Mouse (Mus musculus) layer of hippocampus, adult 2 months (tissue): ENCODE results near the gene Slc24a3. TPM values are rescaled to one million over a fixed set of nuclear protein-coding genes. Genes with fewer than 3 reads are reported as not detected.

Experiments
- DNase-seq, 2 experiments: peaks; one replicate each; pipeline ENCODE4 v3.0.0; 2022; ENCODE audit warnings: low spot score in 2 of 2
- H3K27ac ChIP-seq: fragments of 200-600 bp; 2 replicates; pipeline ENCODE4 v1.8.1; 2022
- H3K4me3 ChIP-seq: fragments of 200-600 bp; 2 replicates; pipeline ENCODE4 v1.8.1; 2022; ENCODE audit warnings: mild to moderate bottlenecking
- CTCF ChIP-seq: fragments of 200-600 bp; conservative IDR thresholded peaks from 2 replicates; pipeline ENCODE4 v1.8.1; 2022; ENCODE audit warnings: antibody characterized with exemption, mild to moderate bottlenecking, moderate library complexity
- total RNA-seq, 2 experiments: library from RNA; stranded (reverse); gene quantifications; 2 replicates each; pipeline ENCODE4 v1.2.3; 2021

Slc24a3 gene
- total RNA-seq, 2 experiments from 2014 or later, result 173 to 191 TPM

- Histone ChIP-seq H3K4me3 (no peak overlapping the region), H3K27ac (no peak overlapping the region)
- TF ChIP-seq CTCF, result no peak
- DNase-seq, result no peak
Observed at GRCm38 (mm10) chr2:145363604-145364003, 196.1 kb downstream of the Slc24a3 start.

GRCm38 (mm10) chr2:145368701-145369100 lies 201.1 kb downstream of the Slc24a3 start:
- TF ChIP-seq CTCF, result no peak
- Histone ChIP-seq H3K27ac (no peak overlapping the region), H3K4me3 (no peak overlapping the region)
- no peak for DNase-seq

- Histone ChIP-seq H3K27ac (no peak overlapping the region), H3K4me3 (no peak overlapping the region)
- DNase-seq, result no peak
- no peak for TF ChIP-seq CTCF
Observed at GRCm38 (mm10) chr2:145370795-145371194, 203.2 kb downstream of the Slc24a3 start.

GRCm38 (mm10) chr2:145373803-145374202 lies 206.2 kb downstream of the Slc24a3 start:
- no peak for DNase-seq
- no peak for TF ChIP-seq CTCF
- Histone ChIP-seq H3K27ac (no peak overlapping the region), H3K4me3 (no peak overlapping the region)

- TF ChIP-seq CTCF, result no peak
- Histone ChIP-seq H3K4me3 (no peak overlapping the region), H3K27ac (peak overlapping the region; percentile 43; the same call in 1 of the 2 replicates)
- DNase-seq, result peak; percentile 25 to 44
Observed at GRCm38 (mm10) chr2:145382908-145383770, 215.6 kb downstream of the Slc24a3 start.

GRCm38 (mm10) chr2:145384221-145384620 lies 216.7 kb downstream of the Slc24a3 start:
- Histone ChIP-seq H3K27ac (no peak overlapping the region), H3K4me3 (no peak overlapping the region)
- TF ChIP-seq CTCF, result no peak
- no peak for DNase-seq

- no peak overlapping the region for H3K27ac ChIP-seq
Observed at GRCm38 (mm10) chr2:145385220-145385619, 217.7 kb downstream of the Slc24a3 start.

GRCm38 (mm10) chr2:145385773-145386172 lies 218.2 kb downstream of the Slc24a3 start:
- no peak for DNase-seq
- Histone ChIP-seq H3K4me3 (no peak overlapping the region), H3K27ac (no peak overlapping the region)
- TF ChIP-seq CTCF, result no peak

More at GRCm38 (mm10) chr2:145385220-145385619, 217.7 kb downstream of the Slc24a3 start:
- no peak for DNase-seq
- no peak for TF ChIP-seq CTCF
- no peak overlapping the region for H3K4me3 ChIP-seq

GRCm38 (mm10) chr2:145395804-145396203 lies 228.2 kb downstream of the Slc24a3 start:
- H3K4me3 ChIP-seq, result no peak overlapping the region
- DNase-seq, result no peak
- no peak for TF ChIP-seq CTCF
- H3K27ac ChIP-seq, result no peak overlapping the region

GRCm38 (mm10) chr2:145396579-145396978 lies 229.0 kb downstream of the Slc24a3 start:
- Histone ChIP-seq H3K27ac (no peak overlapping the region), H3K4me3 (no peak overlapping the region)
- DNase-seq, result no peak
- TF ChIP-seq CTCF, result no peak

- H3K27ac ChIP-seq, result no peak overlapping the region
- TF ChIP-seq CTCF, result no peak
- H3K4me3 ChIP-seq, result no peak overlapping the region
- no peak for DNase-seq
Observed at GRCm38 (mm10) chr2:145397456-145398206, 230.1 kb downstream of the Slc24a3 start.

- Histone ChIP-seq H3K4me3 (no peak overlapping the region), H3K27ac (no peak overlapping the region)
- no peak for DNase-seq
- TF ChIP-seq CTCF, result no peak
Observed at GRCm38 (mm10) chr2:145401240-145401805, 233.8 kb downstream of the Slc24a3 start.

GRCm38 (mm10) chr2:145401996-145402395 lies 234.4 kb downstream of the Slc24a3 start:
- Histone ChIP-seq H3K4me3 (no peak overlapping the region), H3K27ac (no peak overlapping the region)
- DNase-seq, result no peak
- TF ChIP-seq CTCF, result no peak
